Mouse (Mus musculus) heart, postnatal 14 days (tissue): ENCODE results near the gene Crcp. TPM values are rescaled to one million over a fixed set of nuclear protein-coding genes. Genes with fewer than 3 reads are reported as not detected.

Source experiments
- DNase-seq, 2 experiments: peaks; one replicate each; pipeline ENCODE4 v3.0.0; 2021 to 2022
- intact Hi-C: fragments of 180-260 bp; cut with DNase I; formaldehyde crosslinking; loops from one replicate; pipeline ENCODE4 v1.15.1; 2025
- total RNA-seq, 2 experiments: library from RNA; stranded (reverse); gene quantifications; 2 replicates each; pipeline ENCODE4 v1.2.3; 2021

Gene Crcp
- total RNA-seq, 2 experiments from 2014 or later: 11.4 to 11.9 TPM

- no peak for DNase-seq
- intact Hi-C loops: loop anchor here (5.0 kb wide), 2 partner anchors 35 to 55 kb away; no protein-coding TSS in a partner anchor
Measured at GRCm38 (mm10) chr5:130082431-130082830, 53.3 kb downstream of the Crcp start.

- intact Hi-C loops: loop anchor here (5.0 kb wide), 2 partner anchors 33 to 53 kb away; no protein-coding TSS in a partner anchor
- DNase-seq: no peak
Measured at GRCm38 (mm10) chr5:130084271-130084670, 55.2 kb downstream of the Crcp start.

GRCm38 (mm10) chr5:130088008-130088407 lies 58.9 kb downstream of the Crcp start:
- intact Hi-C loops: no loop called here

GRCm38 (mm10) chr5:130088612-130089011 lies 59.5 kb downstream of the Crcp start:
- no peak for DNase-seq
- intact Hi-C loops: no loop called here

More at GRCm38 (mm10) chr5:130088008-130088407, 58.9 kb downstream of the Crcp start:
- no peak for DNase-seq

GRCm38 (mm10) chr5:130089177-130089576 lies 60.1 kb downstream of the Crcp start:
- intact Hi-C loops: no loop called here
- no peak for DNase-seq

- intact Hi-C loops: no loop called here
- peak; percentile 11 to 25 for DNase-seq
Measured at GRCm38 (mm10) chr5:130089626-130090393, 60.7 kb downstream of the Crcp start.

GRCm38 (mm10) chr5:130096754-130097153 lies 67.7 kb downstream of the Crcp start:
- intact Hi-C loops: no loop called here
- no peak for DNase-seq

GRCm38 (mm10) chr5:130097837-130098236 lies 68.7 kb downstream of the Crcp start:
- intact Hi-C loops: no loop called here
- DNase-seq: no peak

GRCm38 (mm10) chr5:130101724-130102123 lies 72.6 kb downstream of the Crcp start:
- no peak for DNase-seq
- intact Hi-C loops: no loop called here

- intact Hi-C loops: no loop called here
- no peak for DNase-seq
Measured at GRCm38 (mm10) chr5:130109348-130109747, 80.3 kb downstream of the Crcp start.

Other genes starting within 250 kb of the Crcp start
- gene Psph, start 241.8 kb upstream of the Crcp start, total RNA-seq: 10 to 100 TPM; 10.5 TPM
- gene Sumf2, start 182.3 kb upstream of the Crcp start, total RNA-seq: 10 to 100 TPM; 12.9 to 15.9 TPM
- gene Chchd2, start 141.8 kb upstream of the Crcp start, total RNA-seq: 100 to 1,000 TPM; 947 to 975 TPM
- under 1 TPM; 0.60 to 0.68 TPM for gene Zbed5, start 133.6 kb upstream of the Crcp start, total RNA-seq
- gene Phkg1, start 130.7 kb upstream of the Crcp start, total RNA-seq: 10 to 100 TPM in 1 of 2 experiments, 1 to 10 TPM in 1; 8.5 to 15.3 TPM
- gene Nupr1l, start 120.8 kb upstream of the Crcp start, total RNA-seq: under 1 TPM; 0.57 to 0.83 TPM
- gene Vkorc1l1, start 87.3 kb upstream of the Crcp start, total RNA-seq: 10 to 100 TPM; 14.6 to 15.9 TPM
- 10 to 100 TPM; 18.5 to 19.0 TPM for gene Gusb, start 26.2 kb upstream of the Crcp start, total RNA-seq
- 1 to 10 TPM; 6.8 to 7.7 TPM for gene Asl, start within 50 bp of the Crcp start, total RNA-seq
- 10 to 100 TPM; 15.7 to 16.9 TPM for gene Tpst1, start 44.0 kb downstream of the Crcp start, total RNA-seq
- 1 to 10 TPM; 1.6 to 3.4 TPM for gene Kctd7, start 115.6 kb downstream of the Crcp start, total RNA-seq
- 10 to 100 TPM; 17.8 to 20.8 TPM for gene Rabgef1, start 142.5 kb downstream of the Crcp start, total RNA-seq
- gene Tmem248, start 187.8 kb downstream of the Crcp start, total RNA-seq: 10 to 100 TPM; 31.7 to 33.0 TPM
- 10 to 100 TPM; 39.9 to 45.4 TPM for gene Sbds, start 226.2 kb downstream of the Crcp start, total RNA-seq
- 1 to 10 TPM; 8.3 to 9.3 TPM for gene Tyw1, start 226.3 kb downstream of the Crcp start, total RNA-seq